Mouse (Mus musculus): ENCODE measurements at regions not wholly inside any gene's neighbourhood (a gene's known extent, or its start where the extent isn't known, plus 50 kb on each side); places are given as distances from the start of the nearest gene placed in this dataset.
A peak's percentile ranks its signal among the peaks of the same experiment; 100 is the strongest.

DNA sequence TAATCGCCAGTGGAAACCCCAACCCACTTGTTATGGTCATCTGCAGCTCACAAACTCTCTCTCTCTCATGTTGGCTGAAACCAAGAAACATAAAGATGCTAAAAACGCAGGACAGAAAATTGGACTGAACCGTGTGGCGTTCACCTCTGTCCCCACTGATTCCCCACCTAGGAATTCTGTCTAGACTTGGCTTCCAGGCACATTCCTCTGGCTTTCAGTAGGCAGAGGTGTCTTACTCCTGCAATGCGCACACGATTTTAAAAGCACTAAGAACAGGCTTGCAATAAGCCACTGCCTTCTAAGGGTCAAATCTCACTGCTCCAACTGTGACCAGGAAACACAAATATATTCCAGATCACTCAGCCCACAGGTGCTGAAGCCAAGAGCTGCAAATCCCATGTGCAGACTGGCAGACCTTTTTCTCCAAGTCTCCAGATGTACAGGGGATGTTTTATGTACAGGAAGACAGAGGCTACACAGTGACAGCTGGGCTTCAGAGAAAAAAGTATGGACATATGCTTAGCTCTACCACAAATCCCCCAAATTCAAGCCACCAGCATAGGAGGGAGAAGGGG is 758.3 kb downstream of the Inhba start:
- no peaks in the 10 kb centered on the region for H3K36me3 ChIP-seq (ENCODE audit: control insufficient read depth, insufficient read depth, low read length)
- no peak overlapping the region for H3K27ac ChIP-seq (ENCODE audit: low read depth)
- ATAC-seq (replicated peaks; ENCODE audit: low FRiP score, low TSS enrichment, low read depth) (no peak), DNase-seq (ENCODE audit: low spot score) (no peak)
- no peak overlapping the region for H3K9ac ChIP-seq (ENCODE audit: low read length)
- H3K4me3 ChIP-seq (ENCODE audit: low read depth, low read length): no peak overlapping the region
- no peaks in the 10 kb centered on the region for H3K27me3 ChIP-seq (replicated peaks; ENCODE audit: control insufficient read depth, insufficient read depth, low read length)
- no peaks in the 10 kb centered on the region for H3K4me1 ChIP-seq (replicated peaks; ENCODE audit: control insufficient read depth, insufficient read depth, low read length)
- H3K9me3 ChIP-seq (ENCODE audit: control insufficient read depth, low read length): no peaks in the 10 kb centered on the region
- no peak overlapping the region for H3K4me2 ChIP-seq (ENCODE audit: low read length)
- WGBS: 52% methylated on average over 6 of the region's 6 CpGs

DNA sequence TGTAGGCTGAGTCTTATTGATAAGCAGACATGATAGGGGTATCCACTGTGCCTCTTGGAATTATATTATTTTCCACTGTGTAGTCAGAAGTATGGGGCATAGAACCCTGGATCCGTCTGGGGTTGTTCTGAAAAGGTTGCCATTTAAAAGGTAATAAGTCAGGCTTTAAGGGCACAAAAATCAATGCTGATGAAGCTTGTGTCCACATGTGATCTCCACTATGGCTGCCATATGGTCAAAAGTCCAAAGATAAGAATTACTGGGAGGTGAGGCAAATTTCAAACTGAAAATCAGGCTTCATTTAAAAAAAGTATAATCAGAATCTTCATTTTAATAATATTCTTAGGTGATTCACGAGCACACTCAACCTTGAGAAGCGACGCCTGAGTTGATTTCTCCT is 760.2 kb downstream of the Inhba start:
- ATAC-seq (replicated peaks; ENCODE audit: low FRiP score, low TSS enrichment, low read depth) (no peak), DNase-seq (ENCODE audit: low spot score) (no peak)
- Histone ChIP-seq H3K27me3 (replicated peaks; ENCODE audit: control insufficient read depth, insufficient read depth, low read length) (no peaks in the 10 kb centered on the region), H3K4me1 (replicated peaks; ENCODE audit: control insufficient read depth, insufficient read depth, low read length) (no peaks in the 10 kb centered on the region), H3K27ac (ENCODE audit: low read depth) (no peak overlapping the region), H3K4me3 (ENCODE audit: low read depth, low read length) (no peak overlapping the region), H3K9me3 (ENCODE audit: control insufficient read depth, low read length) (no peaks in the 10 kb centered on the region), H3K36me3 (ENCODE audit: control insufficient read depth, insufficient read depth, low read length) (no peaks in the 10 kb centered on the region), H3K9ac (ENCODE audit: low read length) (no peak overlapping the region), H3K4me2 (ENCODE audit: low read length) (no peak overlapping the region)
- WGBS: 80% methylated on average over 4 of the region's 4 CpGs

DNA sequence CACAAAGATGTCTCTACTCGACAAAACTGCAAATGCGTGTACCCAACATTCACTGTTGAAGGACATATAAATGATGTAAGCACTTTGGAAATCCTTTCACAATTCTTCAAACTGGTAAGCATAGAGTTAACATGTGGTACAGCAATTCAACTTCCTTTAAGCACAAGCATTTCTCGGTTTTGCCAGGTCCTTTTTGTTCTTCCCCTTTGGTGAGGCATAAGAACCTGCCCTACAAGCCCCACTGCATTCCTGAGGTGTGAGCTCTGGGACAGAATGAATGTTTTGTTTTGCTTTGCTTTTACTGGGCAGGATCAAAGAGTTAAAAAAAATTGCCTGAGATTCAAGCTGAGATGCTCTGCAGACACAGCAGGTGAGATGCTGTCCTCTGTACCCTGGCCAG is 793.9 kb downstream of the Inhba start:
- no peaks in the 10 kb centered on the region for H3K36me3 ChIP-seq (ENCODE audit: control insufficient read depth, insufficient read depth, low read length)
- H3K4me1 ChIP-seq (replicated peaks; ENCODE audit: control insufficient read depth, insufficient read depth, low read length): no peaks in the 10 kb centered on the region
- no peak for DNase-seq (ENCODE audit: low spot score)
- no peak overlapping the region for H3K4me2 ChIP-seq (ENCODE audit: low read length)
- 0 out of 2 replicates have a peak, but pooled peaks have one; percentile 15 for ATAC-seq (replicated peaks; ENCODE audit: low FRiP score, low TSS enrichment, low read depth)
- no peaks in the 10 kb centered on the region for H3K27me3 ChIP-seq (replicated peaks; ENCODE audit: control insufficient read depth, insufficient read depth, low read length)
- H3K9me3 ChIP-seq (ENCODE audit: control insufficient read depth, low read length): no peaks in the 10 kb centered on the region
- H3K27ac ChIP-seq (ENCODE audit: low read depth): no peak overlapping the region
- 53% methylated on average over 3 of the region's 3 CpGs for WGBS
- no peak overlapping the region for H3K9ac ChIP-seq (ENCODE audit: low read length)
- no peak overlapping the region for H3K4me3 ChIP-seq (ENCODE audit: low read depth, low read length)

Measured in intestine, embryonic 14.5 days (tissue).